Mouse (Mus musculus): ENCODE measurements around the gene Cpa2. TPM values are rescaled to one million over a fixed set of nuclear protein-coding genes. Genes with fewer than 3 reads are reported as not detected.

Cpa2 gene
- 100 to 1,000 TPM in 1 of 2 experiments, 1 to 10 TPM in 1; 2.1 to 257 TPM for total RNA-seq (2021)
- long read RNA-seq, experiment 1, partial matches to known transcripts = 1 of 4 reads
- long read RNA-seq, experiment 1, other reads (novel, unspliced or antisense) = 3 of 4 reads
- long read RNA-seq, experiment 2, transcript Cpa2-201 (11 exons, 1,388 nt) = major isoform, 50 of 59 reads
- long read RNA-seq, experiment 2, partial matches to known transcripts = 5 of 59 reads
- long read RNA-seq, experiment 2, other reads (novel, unspliced or antisense) = 4 of 59 reads

DNA sequence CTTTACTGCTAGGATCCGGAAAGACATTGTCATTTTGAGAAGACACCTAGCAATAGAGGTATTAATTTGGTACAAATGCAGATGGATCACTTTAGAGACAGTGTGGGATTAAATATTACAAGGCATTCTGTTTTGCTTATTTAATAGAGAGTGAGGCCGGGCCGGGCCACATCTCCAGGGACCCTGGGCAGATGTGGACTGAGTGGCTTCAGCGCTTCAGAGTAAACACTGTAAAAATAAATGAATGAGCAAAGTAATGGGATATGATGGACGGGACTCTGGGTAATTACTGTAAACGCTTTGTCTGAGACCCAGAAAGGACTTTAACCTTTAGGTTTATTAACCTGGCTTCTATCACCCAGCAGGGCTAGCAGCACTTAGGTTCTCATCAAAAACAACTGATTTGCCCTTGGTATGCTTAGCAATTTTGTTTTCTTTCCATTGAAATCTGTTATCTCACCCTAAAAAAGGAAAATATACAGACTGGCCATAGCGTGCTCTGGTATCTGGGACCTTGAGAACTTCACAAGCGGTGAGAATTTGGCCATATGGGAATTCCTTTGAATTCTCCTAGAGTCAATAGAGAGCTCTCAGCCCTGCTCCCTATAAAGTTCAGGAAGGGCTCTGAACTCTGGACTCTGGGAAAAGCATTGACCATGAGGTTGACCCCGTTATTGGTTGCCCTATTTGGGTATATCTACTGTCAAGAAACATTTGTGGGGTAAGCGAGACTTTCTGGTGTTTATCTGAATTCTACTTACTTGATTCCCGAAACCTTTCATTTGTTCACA lies at the start of gene Cpa2:
Gene Cpa2 (plus strand): TSS at position 574 of the 791 bp plus-strand sequence.
- DNase-seq (ENCODE audit: low spot score in 2 of 2) = no peak

DNA sequence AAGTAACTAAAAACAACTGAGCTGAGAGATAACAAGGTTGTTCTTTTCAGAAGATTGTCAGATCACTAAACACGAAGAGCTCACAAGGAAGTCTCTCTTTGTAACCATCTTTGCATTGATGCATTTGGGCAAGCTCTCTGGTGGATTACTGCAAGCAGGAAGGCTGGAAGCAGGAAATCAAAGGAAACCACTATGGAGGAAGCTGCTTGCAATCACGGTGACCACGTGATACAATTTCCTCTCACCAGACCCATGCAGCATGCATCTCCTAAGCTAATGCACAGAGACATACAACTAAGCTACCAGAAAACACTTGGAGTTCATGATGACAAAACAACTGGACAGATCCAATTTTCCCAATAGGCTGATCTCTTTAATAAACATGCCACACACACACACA lies 42.3 kb upstream of the Cpa2 start:
- DNase-seq (ENCODE audit: low spot score in 2 of 2) = no peak

DNA sequence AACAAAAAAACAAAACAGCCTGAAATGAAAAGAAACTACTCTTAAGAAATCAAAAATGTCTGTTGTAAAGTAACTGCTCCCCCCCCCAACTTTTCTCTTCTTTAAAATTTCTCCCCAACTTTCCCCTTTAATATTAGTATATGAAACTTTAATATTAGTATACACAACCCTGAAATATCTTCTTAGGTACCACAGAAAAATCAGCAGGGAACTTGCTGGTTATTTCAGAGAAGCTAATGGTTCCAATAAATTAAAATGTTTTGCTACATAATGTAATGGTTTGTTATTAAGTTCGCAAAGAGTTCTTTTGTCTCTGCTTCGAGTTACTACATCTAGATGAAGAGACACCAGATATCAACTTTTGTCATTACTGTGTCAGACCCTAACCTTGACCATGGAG lies 32.6 kb upstream of the Cpa2 start:
- no peak for DNase-seq (ENCODE audit: low spot score in 2 of 2)

DNA sequence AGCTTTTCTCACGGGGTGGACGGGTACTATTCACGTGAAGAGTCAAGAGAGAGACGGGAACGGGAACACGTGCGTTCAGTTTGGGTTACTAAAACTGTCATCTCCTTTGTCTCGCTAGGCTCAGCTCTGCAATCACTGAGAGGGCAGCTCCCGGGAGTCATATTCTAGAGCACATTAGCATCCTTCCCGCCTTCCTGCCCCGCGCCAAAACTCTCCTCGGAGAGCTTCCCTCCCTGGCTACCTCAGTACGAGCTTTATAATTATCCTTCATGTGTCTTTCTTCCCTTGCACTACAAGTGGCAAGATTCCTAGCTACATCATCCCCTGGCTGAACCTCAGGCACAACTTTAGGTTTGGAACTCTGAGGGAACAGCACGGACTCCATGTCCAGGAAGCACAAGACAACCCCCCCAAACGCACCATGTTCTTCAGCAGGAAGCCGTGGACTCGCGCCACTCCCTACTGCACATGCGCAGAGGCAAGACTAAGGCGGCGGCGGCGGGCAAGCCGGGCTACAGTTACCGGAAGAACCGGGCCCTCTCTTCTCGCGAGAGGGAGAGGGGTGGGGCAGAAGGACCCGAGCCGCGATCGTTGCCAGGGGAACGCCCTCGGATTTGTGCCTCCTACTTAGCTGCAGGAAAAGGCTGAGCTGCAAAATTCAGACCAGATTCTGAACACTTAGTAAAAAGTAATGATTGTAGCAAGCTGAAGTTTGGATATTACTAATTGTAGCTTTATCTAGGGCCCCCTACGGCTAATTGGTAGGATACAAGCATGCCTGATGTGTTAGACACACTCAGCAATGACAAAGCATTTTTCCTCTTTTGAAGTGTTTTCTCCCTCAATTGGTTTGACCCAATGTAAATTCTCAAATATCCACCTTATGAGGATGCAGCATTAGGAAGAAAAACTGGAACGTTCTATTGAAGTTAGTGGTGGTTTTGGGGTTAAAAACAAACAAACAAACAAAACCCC lies 31.8 kb upstream of the Cpa2 start, which contains the start of the genes Tmem209 and Ssmem1:
Gene Tmem209 (minus strand): TSS at position 519 of the 975 bp plus-strand sequence.
Gene Ssmem1 (plus strand): TSS at position 585 of the 975 bp plus-strand sequence.
- DNase-seq (ENCODE audit: low spot score in 2 of 2) = peak; percentile 96 to 99

DNA sequence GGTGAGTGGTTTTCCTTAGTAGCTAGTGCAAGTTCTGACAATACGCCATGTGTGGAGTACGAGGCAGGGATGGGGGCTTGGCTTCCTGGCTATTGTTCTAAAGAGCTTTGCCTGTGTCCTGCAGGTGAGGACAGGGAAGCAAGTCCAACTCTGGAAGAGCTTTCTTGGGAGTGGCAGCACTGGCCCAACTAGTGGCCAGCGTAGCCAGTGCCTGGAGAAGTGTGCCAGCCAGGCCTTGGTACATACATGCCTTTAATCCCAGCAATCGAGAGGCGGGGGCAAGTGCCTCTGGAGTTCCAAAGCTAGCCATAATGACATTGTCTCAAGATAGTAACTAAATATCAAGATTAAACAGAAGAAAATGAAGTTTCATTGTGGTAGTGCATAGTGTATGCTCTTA lies 31.1 kb upstream of the Cpa2 start:
- DNase-seq (ENCODE audit: low spot score in 2 of 2) = no peak

DNA sequence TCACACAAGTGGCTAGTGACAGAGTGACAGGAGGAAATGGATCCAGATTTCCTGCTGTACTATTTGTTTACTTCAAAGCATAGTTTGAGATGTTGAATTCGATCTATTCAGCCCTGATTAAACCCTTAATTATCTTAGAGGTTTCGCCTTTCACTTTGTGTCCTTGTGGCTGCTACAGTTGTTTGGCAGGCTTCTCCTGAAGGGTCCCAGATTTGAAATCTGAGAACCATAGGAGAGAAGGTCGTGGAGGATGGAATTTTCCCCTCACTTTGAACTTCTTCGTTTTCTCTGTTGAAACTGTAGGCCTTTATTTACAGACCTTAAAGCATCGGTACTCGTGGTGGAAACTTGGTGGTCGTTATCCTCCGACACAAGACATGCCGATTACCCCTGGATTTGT lies 27.1 kb upstream of the Cpa2 start:
- DNase-seq (ENCODE audit: low spot score in 2 of 2) = no peak

DNA sequence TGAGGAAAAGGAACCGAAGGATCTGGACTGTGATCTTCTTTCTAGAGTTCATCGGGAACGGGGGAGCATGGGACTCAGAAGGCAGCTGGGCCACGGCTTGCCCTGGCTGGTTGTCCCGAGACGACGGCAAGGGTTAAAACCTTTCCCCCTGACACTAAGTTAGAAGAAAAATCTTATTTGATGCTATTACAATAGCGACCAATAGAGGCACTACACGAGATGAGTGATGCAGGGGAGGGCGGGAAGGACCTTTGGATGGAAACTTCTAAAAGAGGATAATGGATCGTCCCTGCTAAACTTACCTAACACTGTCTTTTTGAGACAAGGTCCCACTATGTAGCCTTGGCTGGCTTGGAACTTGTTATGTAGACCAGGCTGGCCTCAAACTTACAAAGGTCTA lies 21.0 kb upstream of the Cpa2 start:
- DNase-seq (ENCODE audit: low spot score in 2 of 2) = no peak

DNA sequence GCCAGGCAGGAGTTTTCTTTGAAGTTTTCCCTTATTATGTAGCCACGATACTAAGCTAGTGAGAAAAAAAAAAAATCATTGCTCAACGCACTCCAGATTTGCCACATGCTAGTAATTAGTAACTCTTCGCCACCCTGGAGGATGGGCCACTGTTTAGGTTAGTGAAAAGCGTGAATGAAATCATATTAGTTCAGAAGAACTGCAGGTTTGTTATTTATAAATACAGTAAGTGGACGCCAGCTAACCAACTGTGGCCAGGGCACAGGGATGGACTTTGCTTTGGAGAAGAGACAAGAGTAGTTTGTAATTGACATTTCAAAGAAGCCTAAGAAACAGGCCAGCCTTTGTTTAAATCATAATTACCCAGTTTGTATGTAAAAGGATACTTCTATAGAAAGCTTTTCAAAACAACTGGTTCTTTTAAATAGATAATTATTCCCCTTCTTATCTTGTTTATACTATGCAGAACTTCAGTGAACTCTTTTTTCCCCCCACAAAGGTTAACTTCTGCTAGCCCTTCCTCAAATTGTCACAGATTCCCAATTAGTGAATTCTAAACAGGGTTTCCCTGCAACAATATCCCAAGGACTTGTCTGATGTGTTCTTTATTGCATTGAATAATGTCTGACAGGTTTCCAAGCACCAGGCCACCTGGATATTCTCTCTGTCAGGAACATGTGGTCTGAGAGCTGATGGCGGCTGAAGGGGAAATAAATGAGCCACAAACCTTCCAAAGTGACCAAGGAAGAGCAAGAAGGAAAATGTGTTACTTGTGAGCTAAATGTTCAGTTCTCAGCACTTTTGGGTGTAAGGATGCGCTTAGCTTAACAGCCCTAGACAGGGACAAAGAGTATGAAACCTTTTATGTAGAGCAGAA lies 15.7 kb upstream of the Cpa2 start:
- DNase-seq (ENCODE audit: low spot score in 2 of 2) = no peak

DNA sequence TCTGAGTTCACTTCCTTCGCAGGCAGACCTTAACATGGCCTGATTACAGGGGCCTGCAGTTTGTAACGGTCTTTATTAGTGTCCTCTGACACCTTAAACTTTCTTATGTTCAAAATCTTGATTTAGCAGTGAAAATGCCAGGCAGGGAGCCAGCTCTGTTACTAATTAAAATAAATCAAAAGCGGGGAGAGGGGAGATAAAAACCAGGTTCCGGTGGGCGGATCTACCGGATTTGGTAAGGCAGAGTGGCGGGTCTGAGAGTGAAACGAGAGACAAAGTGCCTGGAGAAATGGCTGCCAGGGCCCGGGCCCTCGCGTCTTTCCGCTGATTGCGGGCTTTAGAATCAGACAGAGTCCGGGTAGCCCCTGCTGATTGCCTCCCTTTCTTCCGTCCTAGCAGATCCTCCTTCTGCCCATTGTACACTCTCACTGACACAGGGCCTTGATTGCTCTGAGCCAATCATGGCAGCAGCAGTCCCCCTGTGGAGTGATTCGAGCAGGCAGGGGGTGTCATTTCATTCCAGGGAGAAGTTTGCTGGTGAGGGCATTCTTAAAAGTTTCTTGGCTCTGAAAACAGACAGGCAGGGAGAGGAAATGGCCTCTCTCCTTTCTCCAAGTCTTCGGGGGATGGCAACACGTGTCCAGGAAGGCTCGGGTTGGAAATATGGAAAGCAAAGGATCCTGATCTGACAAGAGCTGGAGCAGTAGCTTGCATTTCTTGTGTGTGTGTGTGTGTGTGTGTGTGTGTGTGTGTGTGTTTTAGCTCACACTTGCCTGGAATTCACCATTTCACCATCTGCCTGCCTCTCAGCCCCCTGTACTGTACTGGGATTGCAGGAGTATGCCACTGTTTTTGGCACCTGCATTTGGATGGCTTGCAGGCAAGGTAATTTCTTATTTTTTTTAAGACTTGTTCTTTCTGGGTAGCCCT lies 14.5 kb upstream of the Cpa2 start:
- no peak for DNase-seq (ENCODE audit: low spot score in 2 of 2)

DNA sequence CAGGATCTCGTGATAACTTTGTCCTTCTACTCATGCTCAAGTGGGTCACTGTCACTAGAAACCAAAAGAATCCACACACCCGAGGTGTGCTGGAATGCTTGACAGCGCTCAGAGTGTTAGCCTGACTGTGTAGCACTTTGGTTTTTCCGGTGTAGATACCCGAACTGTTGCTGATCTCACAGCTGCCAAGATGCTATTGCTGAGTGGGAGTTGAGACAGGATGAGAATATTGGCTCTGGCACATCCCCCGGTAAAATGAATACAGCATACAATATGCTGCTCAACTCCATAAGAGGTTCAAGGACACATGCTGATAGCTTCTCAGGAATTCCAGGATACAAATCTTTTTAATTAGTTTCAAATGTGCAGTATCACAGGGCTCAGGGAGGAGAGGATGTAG lies 12.6 kb upstream of the Cpa2 start:
- no peak for DNase-seq (ENCODE audit: low spot score in 2 of 2)

DNA sequence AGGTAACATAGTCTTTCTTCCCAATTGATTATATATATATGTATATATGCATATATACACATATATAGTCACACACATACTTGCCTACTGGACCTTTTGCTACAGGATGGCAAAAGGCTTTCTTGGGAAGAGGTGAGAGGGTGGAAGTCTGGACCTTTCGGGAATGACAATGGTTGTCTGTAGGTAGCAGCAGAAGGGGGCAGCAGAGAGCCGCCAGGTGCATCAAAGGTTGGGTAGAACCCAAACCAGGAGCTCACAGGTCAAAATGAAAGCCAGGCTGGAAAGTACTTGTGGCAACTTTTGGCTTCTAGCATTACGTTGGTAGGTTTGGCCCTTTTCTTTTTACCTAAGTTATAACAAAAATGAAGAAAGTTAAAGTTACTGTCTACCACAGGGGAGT lies 6.0 kb upstream of the Cpa2 start:
- DNase-seq (ENCODE audit: low spot score in 2 of 2) = no peak

DNA sequence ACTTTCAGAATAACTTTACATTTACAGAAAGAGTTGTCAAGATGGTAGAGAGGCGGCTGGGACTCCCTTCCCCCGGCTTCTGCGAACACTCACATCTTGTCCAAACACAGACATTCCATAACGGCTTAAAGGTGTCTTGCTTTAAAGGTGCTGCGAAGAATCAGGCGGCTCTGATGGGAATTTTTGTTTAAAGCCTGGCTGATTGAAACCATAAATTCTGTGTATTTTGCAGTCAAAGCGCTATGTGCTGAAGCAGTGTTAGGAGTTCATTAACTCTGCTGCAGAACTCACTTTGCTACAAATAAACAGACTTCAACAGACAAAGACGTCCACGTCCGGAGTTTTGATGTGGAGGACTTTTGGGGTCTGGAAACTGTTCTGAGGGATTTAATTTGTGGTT lies 3.1 kb upstream of the Cpa2 start:
- no peak for DNase-seq (ENCODE audit: low spot score in 2 of 2)

DNA sequence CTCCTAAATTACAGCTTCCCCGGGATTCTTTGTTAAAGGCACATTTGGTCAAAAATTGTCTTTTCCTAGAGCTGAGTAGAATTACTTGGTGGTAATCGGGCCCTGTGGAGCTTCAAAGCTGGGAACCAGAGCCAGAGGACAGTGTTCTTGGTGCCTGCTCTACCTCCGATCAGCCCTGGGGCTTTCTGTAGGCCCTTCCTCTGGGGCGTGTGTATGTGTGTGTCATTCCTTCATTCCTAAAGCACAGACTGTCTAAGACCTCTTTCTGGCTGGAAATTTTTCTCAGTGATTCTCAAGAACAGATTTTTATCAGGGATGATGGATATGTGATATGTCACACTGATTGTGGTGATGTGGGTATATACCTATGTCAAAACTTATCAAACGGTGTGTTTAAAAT lies 2.6 kb upstream of the Cpa2 start:
- no peak for DNase-seq (ENCODE audit: low spot score in 2 of 2)

DNA sequence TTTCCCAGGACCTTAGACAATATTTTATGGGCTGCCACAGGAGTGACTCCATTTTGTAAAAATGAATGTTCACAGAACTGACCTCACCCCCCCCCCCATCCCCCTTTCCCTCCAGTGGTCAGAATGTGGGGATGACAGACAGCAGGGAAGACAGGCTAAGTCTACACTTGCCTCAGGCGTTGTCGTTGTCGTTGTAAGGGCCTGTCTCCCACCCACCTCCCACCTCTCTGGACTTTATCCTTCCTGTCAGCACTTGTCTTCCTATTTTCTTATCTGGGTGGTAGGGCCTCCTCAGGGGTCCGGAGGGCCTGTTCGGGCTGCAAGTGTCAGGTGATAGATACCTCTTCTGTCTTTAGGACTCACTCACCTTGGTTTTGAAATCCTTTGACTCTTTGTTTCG lies 895 bp downstream of the Cpa2 start:
- DNase-seq (ENCODE audit: low spot score in 2 of 2) = no peak

DNA sequence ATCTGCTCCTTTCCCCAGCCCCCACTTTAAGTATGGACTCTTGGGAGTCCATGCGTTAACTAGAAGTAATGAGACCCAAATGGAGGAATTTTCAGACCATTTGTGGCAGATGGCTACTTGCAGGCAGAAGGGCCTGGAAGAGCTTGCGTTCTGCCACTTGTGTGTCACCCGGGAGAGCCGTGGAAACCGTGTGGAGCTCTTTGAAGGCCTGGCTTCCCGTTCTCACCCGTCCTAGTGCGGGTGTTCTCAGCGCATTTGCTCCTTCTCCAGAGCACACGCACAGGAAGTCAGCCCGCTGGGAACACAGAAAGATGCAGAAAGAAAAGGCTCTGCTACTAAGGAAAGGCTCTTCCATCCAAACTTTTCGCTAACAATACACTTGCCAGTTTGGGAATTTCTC lies 1.7 kb downstream of the Cpa2 start:
- DNase-seq (ENCODE audit: low spot score in 2 of 2) = no peak

DNA sequence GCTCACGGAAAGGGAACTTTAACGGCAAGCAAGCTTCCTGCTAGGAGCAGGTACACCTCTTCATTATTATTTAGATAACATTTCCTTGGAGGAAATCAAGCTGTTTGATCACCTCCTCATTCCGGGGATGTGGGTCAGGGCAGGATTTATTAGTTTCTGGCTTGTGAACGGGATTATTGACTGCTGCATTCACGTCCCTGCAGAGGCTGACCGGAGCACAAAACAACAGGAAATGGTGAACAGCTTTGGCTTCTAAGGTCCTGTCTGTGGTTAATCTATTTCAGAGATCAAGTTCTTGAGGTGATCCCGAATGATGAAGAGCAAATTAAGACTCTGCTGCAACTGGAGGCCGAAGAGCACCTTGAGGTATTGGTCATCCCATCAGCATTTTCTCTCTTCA lies 2.5 kb downstream of the Cpa2 start:
- DNase-seq (ENCODE audit: low spot score in 2 of 2) = no peak

DNA sequence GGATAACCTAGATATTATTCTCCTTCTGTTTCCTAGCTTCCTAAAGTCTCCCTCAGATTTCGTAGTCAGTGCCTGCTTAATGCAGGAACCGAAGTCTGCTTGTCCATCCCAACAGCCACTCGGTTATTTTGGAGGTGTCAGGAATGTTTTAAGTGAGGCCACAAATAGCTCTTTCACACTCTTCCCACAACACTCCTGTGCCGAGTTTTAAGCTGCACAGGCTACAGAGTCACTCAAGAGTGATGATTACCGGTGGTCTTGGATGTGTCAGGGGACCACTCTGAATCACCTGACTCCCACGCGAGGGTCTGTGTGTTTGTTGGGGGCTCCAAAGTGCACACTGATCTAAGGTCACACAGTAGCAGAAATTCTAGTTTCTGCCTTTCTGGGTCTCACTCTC lies 4.3 kb downstream of the Cpa2 start:
- DNase-seq (ENCODE audit: low spot score in 2 of 2) = no peak

DNA sequence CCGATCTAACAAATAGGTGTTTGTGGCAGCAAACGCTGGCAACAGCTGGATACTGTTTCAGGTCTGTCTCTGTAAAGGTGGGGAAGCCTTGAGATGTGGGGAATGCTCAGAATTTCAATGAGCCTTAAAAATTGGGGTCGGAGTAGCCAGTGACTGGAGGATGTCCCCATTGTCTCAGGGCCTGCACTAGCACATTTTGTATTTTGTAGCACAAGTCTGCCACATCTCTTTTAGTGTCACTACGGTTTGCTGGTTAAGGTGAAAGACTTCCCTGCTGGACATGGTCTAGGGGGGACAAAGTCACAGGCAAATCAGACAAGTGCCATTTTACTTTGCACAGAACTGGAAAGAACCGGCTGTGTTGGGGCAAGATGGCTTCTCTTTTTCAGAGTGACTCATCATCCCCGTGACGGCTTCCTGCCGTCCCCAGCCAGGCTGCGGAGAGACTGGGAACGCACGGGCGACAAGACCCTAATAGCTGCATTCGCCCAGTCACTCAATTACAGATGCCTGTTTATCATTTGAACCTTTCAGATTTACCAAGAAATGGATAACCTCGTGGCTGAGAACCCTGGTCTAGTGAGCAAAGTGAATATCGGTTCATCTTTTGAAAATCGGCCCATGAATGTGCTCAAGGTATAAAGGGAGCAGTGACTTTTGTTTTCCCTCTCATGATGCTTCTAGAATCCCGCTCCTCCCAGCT lies 5.3 kb downstream of the Cpa2 start:
- no peak for DNase-seq (ENCODE audit: low spot score in 2 of 2)

DNA sequence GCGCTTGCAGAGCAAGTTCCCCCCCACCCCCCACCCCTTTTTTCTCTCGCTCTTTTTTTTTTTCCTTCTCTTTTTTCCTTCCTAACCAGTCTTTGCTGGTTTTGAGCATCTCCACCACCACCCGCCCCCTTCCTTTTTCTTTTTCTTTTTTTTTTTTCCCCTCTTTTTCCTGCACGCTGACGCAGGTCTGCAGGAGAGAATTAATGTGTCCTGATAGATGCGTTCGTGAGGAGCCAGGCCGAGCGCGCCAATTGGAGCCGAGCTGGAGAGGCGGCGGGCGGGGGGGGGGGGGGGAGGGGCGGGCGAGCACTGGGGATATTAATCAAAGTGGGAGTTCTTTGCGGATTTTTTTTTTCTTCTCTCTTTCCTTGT lies 5.9 kb downstream of the Cpa2 start:
- no peak for DNase-seq (ENCODE audit: low spot score in 2 of 2)
